Mouse (Mus musculus) lung, embryonic 16.5 days (tissue): Measurements from ENCODE around the gene Stk32c. TPM values are rescaled to one million over a fixed set of nuclear protein-coding genes. Genes with fewer than 3 reads are reported as not detected.

Experiments
- ATAC-seq: fragments of 200-750 bp; cut with Nextera tagmentation; 2 replicates; pipeline ENCODE4 v1.8.0; 2017; ENCODE audit warnings: low read depth, mild to moderate bottlenecking, moderate library complexity
- H3K27ac ChIP-seq: fragments of 300-500 bp; sonication (generic); 2 replicates; pipeline ENCODE4 v1.5.1; 2014; ENCODE audit warnings: mild to moderate bottlenecking, control low read depth, low read length
- H3K27me3 ChIP-seq: fragments of 300-500 bp; sonication (generic); 2 replicates; pipeline ENCODE4 v1.6.1; 2014; ENCODE audit warnings: low read depth, low read length, mixed read lengths; ENCODE audit not compliant: control insufficient read depth, insufficient read depth
- H3K36me3 ChIP-seq: fragments of 300-500 bp; sonication (generic); 2 replicates; pipeline ENCODE4 v1.6.1; 2014; ENCODE audit warnings: low read length; ENCODE audit not compliant: control insufficient read depth, insufficient read depth
- H3K4me1 ChIP-seq: fragments of 300-500 bp; sonication (generic); replicated peaks from 2 replicates; pipeline ENCODE4 v1.6.1; 2014; ENCODE audit warnings: low read length, mixed read lengths; ENCODE audit not compliant: control insufficient read depth, insufficient read depth
- H3K4me2 ChIP-seq: fragments of 300-500 bp; sonication (generic); 2 replicates; pipeline ENCODE4 v1.6.1; 2014; ENCODE audit warnings: low read depth, low read length, control low read depth
- H3K4me3 ChIP-seq: fragments of 300-500 bp; sonication (generic); 2 replicates; pipeline ENCODE4 v1.5.1; 2014; ENCODE audit warnings: mild to moderate bottlenecking, low read length, control low read depth
- H3K9ac ChIP-seq: fragments of 300-500 bp; sonication (generic); 2 replicates; pipeline ENCODE4 v1.6.1; 2014; ENCODE audit warnings: low read length, control low read depth
- H3K9me3 ChIP-seq: fragments of 300-500 bp; sonication (generic); 2 replicates; pipeline ENCODE4 v1.6.1; 2016; ENCODE audit warnings: low read length; ENCODE audit not compliant: control insufficient read depth
- WGBS: fragments of 180-500 bp; shearing (Covaris S2); extraction: QIAGEN DNeasy Blood & Tissue Kit; methylation state at CpG from one replicate; pipeline ENCODE4 v1.1.7; 2014; 5-methylcytosine and 5-hydroxymethylcytosine counted together
- polyA plus RNA-seq: library from polyadenylated mRNA; unstranded; fragments of >200 nt; fragmentation: Nextera tagmentation; extraction: Ambion mirVana; gene quantifications from 2 replicates; pipeline ENCODE4 v1.2.1, GENCODE M21; 2015

Stk32c gene
- polyA plus RNA-seq, 1 experiment from 2014 or later: 0.18 TPM

DNA sequence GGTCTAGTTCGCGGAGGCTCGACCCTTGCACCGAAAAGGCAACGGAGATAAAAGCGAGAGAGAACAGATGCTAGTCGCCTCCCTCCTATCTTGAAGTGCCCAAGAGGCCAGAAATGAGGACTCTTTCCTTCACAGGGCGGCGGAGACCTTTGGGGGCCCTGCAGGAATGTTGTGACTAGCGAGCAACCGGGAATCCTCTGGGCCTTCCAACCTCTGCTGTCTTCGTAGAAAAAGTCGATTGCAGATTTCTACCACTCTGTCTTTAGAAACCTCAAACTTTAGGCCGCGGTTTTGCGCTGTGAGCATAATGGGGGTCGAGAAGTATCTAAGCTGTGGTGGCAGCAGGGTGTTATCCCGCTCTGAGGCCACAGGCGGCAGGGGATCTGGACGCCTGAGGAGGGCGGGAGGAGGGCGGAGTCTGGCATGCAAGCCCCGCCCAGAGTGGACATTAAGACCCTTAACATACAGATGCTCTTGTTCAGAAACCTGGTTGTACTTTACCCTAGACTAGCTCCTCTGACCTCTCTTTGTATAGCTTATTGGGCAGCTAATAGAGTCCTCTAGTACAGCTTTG, 24.4 kb downstream of the Stk32c start:
- H3K4me3 ChIP-seq: peak overlapping the region; percentile 70
- H3K9ac ChIP-seq: peak overlapping the region; percentile 71
- peaks cover 4% of the 10 kb centered on the region for H3K4me1 ChIP-seq
- peak overlapping the region; percentile 100 for H3K4me2 ChIP-seq
- no peak overlapping the region for H3K27ac ChIP-seq
- H3K9me3 ChIP-seq: no peaks in the 10 kb centered on the region
- ATAC-seq: peak; percentile 89
- no peaks in the 10 kb centered on the region for H3K36me3 ChIP-seq
- H3K27me3 ChIP-seq: peaks cover 23% of the 10 kb centered on the region
- WGBS: 1% methylated on average over 23 of the region's 23 CpGs

DNA sequence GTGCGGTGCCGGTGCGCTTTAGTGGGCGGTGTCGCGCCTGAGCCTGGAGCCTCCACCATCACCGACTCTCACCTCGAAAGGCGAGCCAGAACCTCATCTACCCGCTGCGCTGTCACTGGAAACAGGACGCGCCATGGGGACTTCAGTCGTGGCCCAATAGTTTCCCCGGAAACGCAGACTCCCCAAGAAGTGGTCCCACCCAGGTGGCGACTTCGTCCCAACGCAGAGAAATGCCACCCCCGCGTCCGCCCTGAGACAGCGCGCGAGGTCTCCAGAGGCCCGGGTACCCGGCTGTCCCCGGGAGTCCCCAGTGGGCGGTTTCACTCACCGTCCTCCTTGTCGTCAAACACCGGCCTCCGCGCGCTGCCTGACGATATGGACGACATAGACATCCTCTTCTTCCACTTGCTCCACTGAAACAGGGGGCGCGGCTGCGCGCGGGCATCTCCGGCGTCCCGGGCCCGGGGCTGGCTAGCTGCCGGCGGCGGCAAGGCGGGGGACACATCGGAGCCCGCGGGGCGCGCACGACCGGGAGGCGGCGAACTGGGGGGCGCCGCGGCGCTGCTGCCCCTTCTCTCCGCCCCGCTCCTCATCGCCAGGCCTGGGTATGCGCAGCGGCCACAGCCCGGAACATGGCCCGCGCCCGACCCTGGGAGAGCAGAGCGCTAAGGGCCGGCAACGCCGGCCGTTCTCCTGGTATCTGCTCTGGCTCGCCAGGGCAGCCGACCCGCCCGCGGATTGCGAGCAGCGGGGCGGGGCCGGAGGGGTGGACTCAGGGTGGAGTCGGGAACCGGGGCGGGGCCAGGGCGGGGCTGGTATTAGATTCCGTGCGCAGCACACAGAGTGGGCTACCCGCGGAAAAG, 25.1 kb downstream of the Stk32c start:
- Histone ChIP-seq H3K9me3 (no peaks in the 10 kb centered on the region), H3K4me1 (peaks cover 4% of the 10 kb centered on the region), H3K27ac (no peak overlapping the region), H3K36me3 (no peaks in the 10 kb centered on the region), H3K4me2 (peak overlapping the region; percentile 100), H3K27me3 (peaks cover 23% of the 10 kb centered on the region), H3K4me3 (peak overlapping the region; percentile 70), H3K9ac (peak overlapping the region; percentile 71)
- WGBS: under 1% methylated on average over 61 of the region's 94 CpGs
- peak; percentile 99 for ATAC-seq

DNA sequence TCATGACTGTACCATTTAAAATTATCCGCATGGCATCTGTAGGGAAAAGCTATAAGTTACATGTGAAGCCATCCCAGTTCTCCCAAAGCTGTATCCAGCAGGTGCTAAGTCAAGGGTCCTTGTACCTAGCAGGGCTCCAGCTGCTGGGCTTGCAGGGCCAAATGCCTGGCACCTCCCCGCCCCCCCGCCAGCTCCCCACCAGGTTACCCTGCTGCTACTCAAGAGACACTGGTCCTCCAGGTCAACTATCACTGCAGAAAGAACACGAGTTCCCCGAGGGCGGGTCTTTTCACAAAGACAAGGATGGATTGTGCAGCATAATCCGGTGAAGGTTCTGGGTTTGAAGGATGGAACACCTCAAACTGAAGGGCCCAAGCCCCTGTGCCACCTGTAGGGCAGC, 25.8 kb downstream of the Stk32c start:
- Histone ChIP-seq H3K9me3 (no peaks in the 10 kb centered on the region), H3K4me3 (peak overlapping the region; percentile 70), H3K36me3 (no peaks in the 10 kb centered on the region), H3K27ac (no peak overlapping the region), H3K9ac (no peak overlapping the region), H3K27me3 (peaks cover 23% of the 10 kb centered on the region), H3K4me1 (peaks cover 4% of the 10 kb centered on the region), H3K4me2 (peak overlapping the region; percentile 100)
- WGBS: 30% methylated on average over 7 of the region's 7 CpGs
- no peak for ATAC-seq

DNA sequence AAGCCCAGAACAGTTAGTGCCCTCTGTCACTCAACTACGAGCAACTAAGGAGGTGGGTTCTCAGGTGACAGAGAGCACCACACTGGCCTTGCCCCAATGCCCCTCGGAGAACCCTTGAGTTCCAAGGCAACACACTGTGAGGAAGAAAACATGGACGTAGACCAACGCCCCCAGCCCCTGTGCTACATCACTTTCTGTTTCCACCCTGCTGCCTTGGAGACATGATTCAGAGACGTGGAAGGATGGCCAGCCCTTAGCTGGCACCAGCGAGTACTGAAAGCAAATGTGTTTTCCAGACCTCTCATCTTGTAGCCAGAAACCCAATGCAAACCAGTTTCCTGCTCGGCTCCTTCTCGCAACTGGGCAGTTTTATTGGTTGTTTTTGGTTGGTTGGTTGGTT, 26.7 kb downstream of the Stk32c start:
- 74% methylated on average over 8 of the region's 8 CpGs for WGBS
- H3K9me3 ChIP-seq: no peaks in the 10 kb centered on the region
- H3K4me1 ChIP-seq: peaks cover 4% of the 10 kb centered on the region
- H3K4me3 ChIP-seq: no peak overlapping the region
- no peak overlapping the region for H3K27ac ChIP-seq
- no peaks in the 10 kb centered on the region for H3K36me3 ChIP-seq
- no peak overlapping the region for H3K9ac ChIP-seq
- H3K27me3 ChIP-seq: peaks cover 23% of the 10 kb centered on the region
- no peak overlapping the region for H3K4me2 ChIP-seq
- no peak for ATAC-seq

DNA sequence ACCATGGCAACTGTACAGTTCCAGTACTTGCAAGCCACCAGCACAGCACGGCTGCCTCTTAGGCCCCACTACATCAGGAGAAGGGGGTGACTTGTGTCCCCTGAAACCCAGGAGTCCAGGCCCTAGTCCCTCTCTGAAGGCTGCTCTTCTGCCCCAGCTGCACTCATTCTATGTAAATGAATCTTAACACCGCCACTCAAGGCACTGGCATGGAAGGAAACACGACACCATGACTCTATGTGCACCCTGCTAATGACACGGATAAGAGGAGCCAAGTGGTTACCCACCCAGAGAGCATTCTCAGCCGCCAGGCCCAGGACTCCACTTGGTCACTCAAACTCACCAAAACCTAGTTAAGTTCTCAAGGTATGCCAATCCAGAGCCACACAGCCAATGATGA, 27.1 kb downstream of the Stk32c start:
- Histone ChIP-seq H3K27ac (no peak overlapping the region), H3K27me3 (peaks cover 23% of the 10 kb centered on the region), H3K9me3 (no peaks in the 10 kb centered on the region), H3K4me1 (peaks cover 4% of the 10 kb centered on the region), H3K9ac (no peak overlapping the region), H3K36me3 (no peaks in the 10 kb centered on the region), H3K4me2 (no peak overlapping the region), H3K4me3 (no peak overlapping the region)
- 23% methylated on average over 5 of the region's 5 CpGs for WGBS
- ATAC-seq: no peak

DNA sequence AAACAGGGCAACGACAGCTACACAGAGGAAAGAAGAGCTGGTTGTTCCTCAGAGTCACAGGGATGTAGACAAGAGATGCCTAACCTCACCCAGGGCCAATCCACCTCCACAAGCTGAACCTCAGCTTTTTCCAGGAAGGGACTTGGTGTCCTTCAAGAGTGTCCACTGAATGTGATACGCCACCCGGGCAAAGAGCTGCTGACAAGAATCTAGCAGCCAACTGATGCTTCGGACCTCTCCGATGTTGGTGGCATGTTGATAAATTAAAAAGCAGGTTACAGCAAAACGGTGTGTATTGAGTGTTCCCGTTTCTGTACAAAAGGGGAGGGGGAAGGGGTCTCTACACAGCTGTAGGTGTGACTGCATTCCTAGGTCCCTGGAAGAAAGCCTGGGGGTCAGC, 28.3 kb downstream of the Stk32c start:
- Histone ChIP-seq H3K4me1 (peaks cover 4% of the 10 kb centered on the region), H3K36me3 (no peaks in the 10 kb centered on the region), H3K27ac (no peak overlapping the region), H3K27me3 (peaks cover 23% of the 10 kb centered on the region), H3K4me2 (no peak overlapping the region), H3K9ac (no peak overlapping the region), H3K9me3 (no peaks in the 10 kb centered on the region), H3K4me3 (no peak overlapping the region)
- 74% methylated on average over 7 of the region's 7 CpGs for WGBS
- ATAC-seq: no peak

DNA sequence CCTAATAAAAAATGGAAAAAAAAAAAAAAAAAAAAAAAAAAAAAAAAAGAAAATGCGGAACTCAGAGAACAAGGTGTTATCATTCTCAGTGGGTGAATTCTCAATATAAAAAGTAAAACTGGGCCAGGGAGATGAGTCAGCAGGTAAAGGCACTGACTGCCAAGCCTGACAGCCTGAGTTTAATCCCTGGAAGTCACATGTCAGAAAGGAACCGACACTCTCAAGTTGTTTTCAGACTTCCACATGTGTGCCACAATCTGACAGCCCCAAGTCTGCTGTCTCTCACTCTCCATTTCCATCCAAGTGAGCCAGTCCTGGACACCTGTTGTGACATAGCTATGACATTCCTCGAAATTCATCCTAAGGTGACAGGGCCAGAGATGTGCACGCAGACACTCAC, 28.7 kb downstream of the Stk32c start:
- peaks cover 4% of the 10 kb centered on the region for H3K4me1 ChIP-seq
- H3K4me3 ChIP-seq: no peak overlapping the region
- no peak for ATAC-seq
- H3K27ac ChIP-seq: no peak overlapping the region
- peaks cover 23% of the 10 kb centered on the region for H3K27me3 ChIP-seq
- no peaks in the 10 kb centered on the region for H3K36me3 ChIP-seq
- H3K9ac ChIP-seq: no peak overlapping the region
- no peaks in the 10 kb centered on the region for H3K9me3 ChIP-seq
- 65% methylated on average over 4 of the region's 4 CpGs for WGBS
- H3K4me2 ChIP-seq: no peak overlapping the region

DNA sequence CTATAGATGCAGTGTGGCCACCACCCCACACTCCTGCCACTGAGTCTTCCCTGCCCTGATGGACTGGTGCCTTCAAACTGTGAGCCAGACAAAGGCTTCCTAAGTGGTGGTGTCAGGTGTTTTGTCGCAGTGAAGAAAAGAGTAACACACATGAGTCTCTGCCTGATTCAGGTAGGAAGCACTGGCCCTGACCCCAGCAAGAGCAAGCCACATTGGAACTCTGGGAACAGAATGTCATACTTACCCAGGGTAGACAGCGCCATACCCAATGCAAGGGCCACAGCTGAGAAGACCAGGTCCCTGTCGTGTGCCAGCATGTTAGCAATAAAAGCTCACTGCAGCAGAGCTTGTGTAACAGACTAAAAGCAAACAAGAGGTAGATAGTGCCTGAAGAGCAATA, 33.0 kb downstream of the Stk32c start:
- H3K4me3 ChIP-seq: no peak overlapping the region

DNA sequence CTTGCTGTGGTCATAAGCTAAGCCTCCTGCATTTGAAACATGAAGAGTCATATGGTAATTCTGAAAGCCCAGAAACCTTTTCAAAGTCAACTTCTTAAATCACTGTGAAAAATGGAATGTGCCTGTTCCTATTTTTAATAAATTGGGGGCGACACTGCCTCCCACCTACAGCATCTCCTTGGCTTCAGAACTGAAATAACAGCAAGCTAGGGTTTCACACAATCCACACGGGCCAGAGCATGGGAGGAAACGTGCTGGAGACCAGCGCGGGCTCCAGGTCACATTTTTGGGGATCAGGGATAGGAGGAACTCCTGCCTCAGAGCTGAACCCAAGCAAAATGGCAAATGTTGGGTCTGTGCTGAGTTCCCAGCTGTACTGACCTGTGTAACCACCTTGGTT, 33.8 kb downstream of the Stk32c start:
- H3K36me3 ChIP-seq: no peaks in the 10 kb centered on the region
- H3K9me3 ChIP-seq: no peaks in the 10 kb centered on the region
- no peak overlapping the region for H3K4me2 ChIP-seq
- no peak overlapping the region for H3K9ac ChIP-seq
- ATAC-seq: no peak
- H3K4me3 ChIP-seq: no peak overlapping the region
- H3K4me1 ChIP-seq: no peaks in the 10 kb centered on the region
- WGBS: 72% methylated on average over 5 of the region's 5 CpGs
- H3K27ac ChIP-seq: no peak overlapping the region
- no peaks in the 10 kb centered on the region for H3K27me3 ChIP-seq

More for the DNA sequence above, 33.0 kb downstream of the Stk32c start:
- Histone ChIP-seq H3K9me3 (no peaks in the 10 kb centered on the region), H3K36me3 (no peaks in the 10 kb centered on the region), H3K4me1 (no peaks in the 10 kb centered on the region), H3K27ac (no peak overlapping the region), H3K9ac (no peak overlapping the region), H3K4me2 (no peak overlapping the region), H3K27me3 (no peaks in the 10 kb centered on the region)
- 78% methylated on average over 3 of the region's 3 CpGs for WGBS
- ATAC-seq: no peak
